Mouse (Mus musculus): ENCODE results near the gene Ppm1d. TPM values are rescaled to one million over a fixed set of nuclear protein-coding genes. Genes with fewer than 3 reads are reported as not detected.
A peak's percentile ranks its signal among the peaks of the same experiment; 100 is the strongest.

The Ppm1d gene
- polyA plus RNA-seq, 1 experiment from 2014 or later = 27.9 TPM

DNA sequence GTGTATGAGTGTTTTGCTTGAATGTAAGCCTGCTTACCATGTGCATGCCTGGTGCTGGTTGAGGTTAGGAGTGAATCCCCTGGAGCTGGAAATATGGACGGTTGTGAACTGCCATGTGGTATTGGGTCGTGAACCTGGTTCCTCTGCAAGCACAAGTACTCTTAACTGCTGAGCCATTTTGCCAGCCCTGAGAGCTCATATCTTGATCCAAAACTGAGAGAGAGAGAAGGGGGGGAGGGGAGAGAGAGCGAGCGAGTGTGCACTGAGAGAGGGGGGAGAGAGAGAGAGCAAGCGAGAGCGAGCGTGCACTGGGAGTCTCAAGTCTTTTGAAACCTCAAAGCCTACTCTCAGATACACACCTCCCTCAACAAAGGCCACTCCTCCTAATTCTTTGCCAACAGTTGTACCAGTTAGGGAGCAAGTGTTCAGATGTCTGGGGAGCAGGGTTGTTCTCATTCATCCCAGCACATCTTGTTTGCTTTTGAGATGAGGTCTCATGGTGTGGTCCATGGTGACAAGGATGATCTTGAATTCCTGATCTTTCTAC lies 29.1 kb downstream of the Ppm1d start:
- Histone ChIP-seq H3K9me3 (no peaks in the 10 kb centered on the region), H3K9ac (no peak overlapping the region), H3K27ac (no peak overlapping the region), H3K36me3 (replicated peaks) (peaks cover 57% of the 10 kb centered on the region), H3K27me3 (no peaks in the 10 kb centered on the region), H3K4me1 (no peaks in the 10 kb centered on the region), H3K4me3 (replicated peaks) (no peak overlapping the region), H3K4me2 (no peak overlapping the region)
- WGBS = 85% methylated on average over 7 of the region's 7 CpGs
- ATAC-seq (ENCODE audit: low FRiP score) = no peak

DNA sequence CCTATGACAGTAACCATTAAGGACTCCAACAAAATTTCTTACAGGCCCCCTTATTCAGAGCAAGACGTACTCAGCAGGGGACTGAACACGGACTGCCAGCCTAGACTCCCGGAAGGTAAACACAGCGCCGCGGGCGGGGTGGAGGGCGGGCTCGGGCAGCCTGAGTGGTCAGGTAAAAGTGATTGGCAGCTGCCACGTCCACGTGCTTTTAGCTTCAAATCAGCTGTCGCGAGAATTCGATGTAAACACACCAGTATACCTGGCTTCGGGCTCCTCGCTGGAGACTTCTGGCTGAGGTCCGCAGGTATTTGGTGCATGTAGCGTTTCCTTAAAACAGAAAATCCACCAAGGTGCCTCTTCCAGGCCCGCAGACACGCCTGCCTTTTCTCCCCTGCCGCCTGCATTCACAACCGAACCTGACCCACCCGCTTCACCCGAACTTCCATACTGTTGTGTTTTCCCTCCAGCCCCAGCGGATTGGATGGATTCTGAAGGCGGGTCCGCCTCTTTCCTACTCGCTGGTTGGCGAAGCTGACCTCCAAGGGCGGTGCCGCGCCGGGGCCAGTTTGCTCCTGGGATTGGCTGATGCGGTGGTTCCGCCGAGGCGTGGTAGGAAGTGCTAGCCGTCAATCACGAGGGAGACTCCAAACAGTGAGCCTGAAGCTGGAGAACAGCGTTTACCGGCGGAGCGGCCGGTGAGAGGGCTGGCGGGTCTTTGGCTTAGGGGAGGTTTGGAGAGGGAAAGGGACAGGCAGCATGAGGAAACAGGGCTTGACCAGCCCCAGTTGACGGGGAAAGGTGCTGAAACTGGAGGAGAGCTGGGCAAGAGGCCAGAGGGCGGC lies 41.7 kb downstream of the Ppm1d start, which contains the start of gene Bcas3:
Gene Bcas3 (plus strand): TSS at position 629 of the 842 bp plus-strand sequence.
- Histone ChIP-seq H3K9me3 (no peaks in the 10 kb centered on the region), H3K4me2 (peak within 1 kb of the TSS; percentile 94), H3K27ac (no peak within 1 kb of the TSS), H3K4me1 (peaks cover 16% of the 10 kb centered on the region), H3K4me3 (replicated peaks) (peak within 1 kb of the TSS; percentile 60), H3K27me3 (no peaks in the 10 kb centered on the region), H3K9ac (peak within 1 kb of the TSS; percentile 69), H3K36me3 (replicated peaks) (no peaks in the 10 kb centered on the region)
- ATAC-seq (ENCODE audit: low FRiP score) = peak; percentile 99
- under 1% methylated on average over 47 of the region's 47 CpGs for WGBS

DNA sequence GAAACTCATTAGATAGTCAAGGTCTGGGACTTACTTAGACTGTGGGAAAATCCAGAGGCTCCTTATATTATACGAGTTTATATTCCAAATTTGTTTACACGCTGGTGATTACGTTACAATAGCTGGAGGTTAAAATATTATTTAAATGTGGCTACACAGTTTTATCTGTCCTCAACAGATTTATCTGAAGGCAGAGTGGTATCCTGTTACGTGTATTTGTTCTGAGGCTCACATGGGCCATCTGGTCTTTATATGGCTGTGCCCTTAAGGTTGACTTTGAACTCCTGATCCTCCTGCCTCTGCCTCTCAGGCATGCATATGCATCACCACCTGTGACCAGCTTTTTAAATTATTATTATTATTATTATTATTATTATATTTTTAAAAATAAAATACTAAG lies 42.8 kb downstream of the Ppm1d start:
- peaks cover 16% of the 10 kb centered on the region for H3K4me1 ChIP-seq
- peak overlapping the region; percentile 60 for H3K4me3 ChIP-seq (replicated peaks)
- no peaks in the 10 kb centered on the region for H3K9me3 ChIP-seq
- no peak for ATAC-seq (ENCODE audit: low FRiP score)
- H3K27me3 ChIP-seq = no peaks in the 10 kb centered on the region
- H3K27ac ChIP-seq = no peak overlapping the region
- H3K4me2 ChIP-seq = peak overlapping the region; percentile 94
- peak overlapping the region; percentile 69; the same call in 1 of the 2 replicates for H3K9ac ChIP-seq
- no peaks in the 10 kb centered on the region for H3K36me3 ChIP-seq (replicated peaks)
- WGBS = 79% methylated on average over 4 of the region's 4 CpGs

DNA sequence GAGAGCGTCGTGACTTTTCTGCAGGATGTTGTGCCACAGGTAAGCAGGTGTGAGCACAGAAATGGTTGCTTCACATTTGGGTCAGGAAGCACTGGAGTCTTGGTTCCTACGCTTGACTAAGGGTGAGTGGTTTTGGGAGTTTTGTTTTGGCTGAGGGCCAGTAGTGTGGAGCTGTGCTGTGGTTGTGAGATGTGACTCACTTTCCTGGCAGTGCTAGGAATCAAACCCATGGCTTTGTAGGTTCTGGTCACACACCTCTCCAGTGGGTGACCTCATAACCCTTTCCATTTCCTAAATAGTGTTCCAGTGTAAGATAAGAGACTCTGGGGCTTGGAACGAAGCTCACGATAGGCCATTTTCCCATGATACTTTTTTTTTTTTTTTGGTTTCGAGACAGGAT lies 48.6 kb downstream of the Ppm1d start:
- H3K36me3 ChIP-seq (replicated peaks) = peaks cover 3% of the 10 kb centered on the region; the same call in 1 of the 2 replicates
- no peak overlapping the region for H3K4me3 ChIP-seq (replicated peaks)
- ATAC-seq (ENCODE audit: low FRiP score) = no peak
- no peaks in the 10 kb centered on the region for H3K9me3 ChIP-seq
- H3K9ac ChIP-seq = no peak overlapping the region
- no peak overlapping the region for H3K27ac ChIP-seq
- WGBS = 93% methylated on average over 6 of the region's 6 CpGs
- no peaks in the 10 kb centered on the region for H3K27me3 ChIP-seq
- H3K4me2 ChIP-seq = no peak overlapping the region
- no peaks in the 10 kb centered on the region for H3K4me1 ChIP-seq

- no peak overlapping the region for H3K4me2 ChIP-seq
- H3K4me1 ChIP-seq = no peaks in the 10 kb centered on the region
- no peak overlapping the region for H3K27ac ChIP-seq
- no peaks in the 10 kb centered on the region for H3K9me3 ChIP-seq
- H3K9ac ChIP-seq = no peak overlapping the region
- ATAC-seq (ENCODE audit: low FRiP score) = no peak
- no peaks in the 10 kb centered on the region for H3K27me3 ChIP-seq
- 85% methylated on average over 8 of the region's 8 CpGs for WGBS
- H3K36me3 ChIP-seq (replicated peaks) = peaks cover 3% of the 10 kb centered on the region; the same call in 1 of the 2 replicates
- H3K4me3 ChIP-seq (replicated peaks) = no peak overlapping the region
Observed at GRCm38 (mm10) chr11:85361621-85362020, 50.6 kb downstream of the Ppm1d start.

DNA sequence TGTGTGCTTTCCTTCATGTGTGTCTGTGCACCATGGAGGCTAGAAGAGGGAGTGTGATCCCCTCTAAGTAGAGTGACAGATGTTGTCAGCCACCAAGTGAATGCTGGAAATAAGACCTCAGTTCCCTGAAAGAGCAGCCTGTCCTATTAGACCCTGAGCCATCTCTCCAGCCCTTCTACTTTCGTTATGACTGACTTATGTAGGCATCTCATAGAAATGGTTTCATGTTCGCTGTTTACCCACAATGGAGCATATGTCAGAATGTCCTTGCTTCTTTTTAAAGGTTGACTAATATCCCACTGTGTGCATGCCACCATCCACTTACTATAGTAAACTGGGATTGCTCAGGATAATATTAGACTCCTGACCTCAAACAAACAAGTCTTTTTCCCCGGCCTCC lies 55.1 kb downstream of the Ppm1d start:
- WGBS = 93% methylated on average over 3 of the region's 3 CpGs
- H3K27ac ChIP-seq = no peak overlapping the region

GRCm38 (mm10) chr11:85367823-85368222 lies 56.8 kb downstream of the Ppm1d start:
- Histone ChIP-seq H3K27ac (no peak overlapping the region), H3K27me3 (no peaks in the 10 kb centered on the region), H3K9ac (no peak overlapping the region), H3K9me3 (no peaks in the 10 kb centered on the region), H3K36me3 (replicated peaks) (no peaks in the 10 kb centered on the region), H3K4me1 (no peaks in the 10 kb centered on the region), H3K4me2 (no peak overlapping the region), H3K4me3 (replicated peaks) (no peak overlapping the region)
- ATAC-seq (ENCODE audit: low FRiP score) = no peak
- 77% methylated on average over 3 of the region's 3 CpGs for WGBS

More for the DNA sequence above, 55.1 kb downstream of the Ppm1d start:
- Histone ChIP-seq H3K9me3 (no peaks in the 10 kb centered on the region), H3K4me3 (replicated peaks) (no peak overlapping the region), H3K27me3 (no peaks in the 10 kb centered on the region), H3K4me2 (no peak overlapping the region), H3K9ac (no peak overlapping the region), H3K36me3 (replicated peaks) (no peaks in the 10 kb centered on the region), H3K4me1 (no peaks in the 10 kb centered on the region)
- no peak for ATAC-seq (ENCODE audit: low FRiP score)

GRCm38 (mm10) chr11:85379091-85379490 lies 68.0 kb downstream of the Ppm1d start:
- ATAC-seq (ENCODE audit: low FRiP score) = no peak
- H3K9ac ChIP-seq = no peak overlapping the region
- no peaks in the 10 kb centered on the region for H3K9me3 ChIP-seq
- H3K4me1 ChIP-seq = no peaks in the 10 kb centered on the region; the same call in 1 of the 2 replicates
- H3K27ac ChIP-seq = no peak overlapping the region
- no peak overlapping the region for H3K4me2 ChIP-seq
- H3K36me3 ChIP-seq (replicated peaks) = no peaks in the 10 kb centered on the region
- 95% methylated on average over 3 of the region's 3 CpGs for WGBS
- no peak overlapping the region for H3K4me3 ChIP-seq (replicated peaks)
- no peaks in the 10 kb centered on the region for H3K27me3 ChIP-seq

- Histone ChIP-seq H3K4me3 (replicated peaks) (no peak overlapping the region), H3K36me3 (replicated peaks) (no peaks in the 10 kb centered on the region), H3K4me2 (no peak overlapping the region), H3K9me3 (no peaks in the 10 kb centered on the region), H3K4me1 (no peaks in the 10 kb centered on the region; the same call in 1 of the 2 replicates), H3K27me3 (no peaks in the 10 kb centered on the region), H3K27ac (no peak overlapping the region), H3K9ac (no peak overlapping the region)
- WGBS = 8% methylated on average over 1 of the region's 1 CpGs
- ATAC-seq (ENCODE audit: low FRiP score) = no peak
Observed at GRCm38 (mm10) chr11:85380046-85380445, 69.0 kb downstream of the Ppm1d start.

- Histone ChIP-seq H3K4me3 (replicated peaks) (no peak overlapping the region), H3K27me3 (no peaks in the 10 kb centered on the region), H3K4me2 (no peak overlapping the region), H3K27ac (no peak overlapping the region), H3K9me3 (no peaks in the 10 kb centered on the region), H3K4me1 (no peaks in the 10 kb centered on the region; the same call in 1 of the 2 replicates), H3K36me3 (replicated peaks) (no peaks in the 10 kb centered on the region), H3K9ac (no peak overlapping the region)
- ATAC-seq (ENCODE audit: low FRiP score) = 0 out of 2 replicates have a peak, but pooled peaks have one; percentile 36
- WGBS = 25% methylated on average over 4 of the region's 4 CpGs
Observed at GRCm38 (mm10) chr11:85382055-85382454, 71.0 kb downstream of the Ppm1d start.

- Histone ChIP-seq H3K4me3 (replicated peaks) (no peak overlapping the region), H3K4me1 (no peaks in the 10 kb centered on the region; the same call in 1 of the 2 replicates), H3K27ac (peak overlapping the region; percentile 3; the same call in 1 of the 2 replicates), H3K27me3 (no peaks in the 10 kb centered on the region), H3K4me2 (no peak overlapping the region), H3K9ac (no peak overlapping the region), H3K9me3 (no peaks in the 10 kb centered on the region), H3K36me3 (replicated peaks) (no peaks in the 10 kb centered on the region)
- ATAC-seq (ENCODE audit: low FRiP score) = no peak
- 87% methylated on average over 7 of the region's 7 CpGs for WGBS
Observed at GRCm38 (mm10) chr11:85383975-85384821, 73.2 kb downstream of the Ppm1d start.
